Mouse (Mus musculus) fat pad, adult 2 months (tissue): ENCODE data around the gene Prss57.

Experiments
- DNase-seq: peaks from one replicate; pipeline ENCODE4 v3.0.0-alpha.2; 2011; ENCODE audit warnings: low read depth, low spot score; ENCODE audit errors: extremely low read depth

The Prss57 gene

GRCm38 (mm10) chr10:79808728-79809127, 18.0 kb upstream of the Prss57 start:
- DNase-seq: no peak

GRCm38 (mm10) chr10:79807826-79808225, 17.1 kb upstream of the Prss57 start:
- no peak for DNase-seq

- DNase-seq: no peak
Measured at GRCm38 (mm10) chr10:79806972-79807371, 16.2 kb upstream of the Prss57 start.

- DNase-seq: no peak
Measured at GRCm38 (mm10) chr10:79806331-79806730, 15.6 kb upstream of the Prss57 start.

GRCm38 (mm10) chr10:79805636-79806035, 14.9 kb upstream of the Prss57 start:
- no peak for DNase-seq

GRCm38 (mm10) chr10:79803716-79804323, 13.1 kb upstream of the Prss57 start:
- no peak for DNase-seq

GRCm38 (mm10) chr10:79802331-79802971, 11.7 kb upstream of the Prss57 start:
- DNase-seq: no peak

GRCm38 (mm10) chr10:79801837-79802236, 11.1 kb upstream of the Prss57 start:
- no peak for DNase-seq

GRCm38 (mm10) chr10:79800508-79800907, 9.7 kb upstream of the Prss57 start:
- DNase-seq: no peak

- no peak for DNase-seq
Measured at GRCm38 (mm10) chr10:79798289-79798928, 7.6 kb upstream of the Prss57 start.

GRCm38 (mm10) chr10:79797326-79797725, 6.6 kb upstream of the Prss57 start:
- DNase-seq: no peak

GRCm38 (mm10) chr10:79795905-79796304, 5.1 kb upstream of the Prss57 start:
- DNase-seq: no peak

GRCm38 (mm10) chr10:79794491-79794931, 3.8 kb upstream of the Prss57 start:
- no peak for DNase-seq

GRCm38 (mm10) chr10:79793738-79794490, 3.2 kb upstream of the Prss57 start:
- no peak for DNase-seq

GRCm38 (mm10) chr10:79793051-79793737, 2.4 kb upstream of the Prss57 start, which contains the start of gene Palm:
Palm (plus strand) TSS chr10:79793572.
- DNase-seq: no peak

- DNase-seq: no peak
Measured at GRCm38 (mm10) chr10:79792339-79793040, 1.7 kb upstream of the Prss57 start.

GRCm38 (mm10) chr10:79789581-79789980, 1.2 kb downstream of the Prss57 start:
- DNase-seq: no peak

- no peak for DNase-seq
Measured at GRCm38 (mm10) chr10:79788386-79789158, 2.2 kb downstream of the Prss57 start.
